ENCODE assay signal across 1 mouse cellular context in genomic region chr7:25316532-25317445, GRCm38 (mm10).
TF ChIP-seq lines count a peak whose summit lies in the region.

Gene Megf8 (plus strand): TSS chr7:25317164.

TF ChIP-seq in CH12.LX, 34 proteins besides CTCF, POLR2A, EP300 and RAD21 (continued from another document):
- no peak for TF ChIP-seq MXI1 (IDR thresholded peaks at IDR 0.05; ENCODE audit: low read depth, low read length)
- TF ChIP-seq USF2 (conservative IDR thresholded peaks at IDR 0.05; ENCODE audit: low read depth, low read length): no peak
- no peak for TF ChIP-seq ZMIZ1 (IDR thresholded peaks at IDR 0.05; ENCODE audit: low read depth, low read length)
- no peak for TF ChIP-seq MEF2A (IDR thresholded peaks at IDR 0.05; ENCODE audit: borderline replicate concordance, low read depth, low read length)
- 0 out of 2 replicates have a peak, but pooled peaks have one; percentile 42 for TF ChIP-seq SIN3A (IDR thresholded peaks at IDR 0.05; ENCODE audit: low read length)
- TF ChIP-seq TBP (conservative IDR thresholded peaks at IDR 0.05; ENCODE audit: low read depth, low read length): 0 out of 2 replicates have a peak, but pooled peaks have one; percentile 44
- TF ChIP-seq ETS1 (conservative IDR thresholded peaks at IDR 0.05; ENCODE audit: low read depth, low read length): no peak
- TF ChIP-seq CHD2 (IDR thresholded peaks at IDR 0.05; ENCODE audit: low read length): no peak
- no peak for TF ChIP-seq KAT2A (IDR thresholded peaks at IDR 0.05; ENCODE audit: insufficient replicate concordance, low read length)
- TF ChIP-seq IRF4 (IDR thresholded peaks at IDR 0.05; ENCODE audit: low read depth, low read length): no peak
- no peak for TF ChIP-seq MAX (IDR thresholded peaks at IDR 0.05; ENCODE audit: low read length)
